Mouse (Mus musculus): ENCODE data around the gene Kcnh7.

Kcnh7 gene

GRCm38 (mm10) chr2:62644891-62645290, 539.2 kb downstream of the Kcnh7 start:
- no peak for DNase-seq
